Mouse (Mus musculus) right cerebral cortex, adult 18-20 months (tissue): ENCODE data around the gene Ehbp1.

ENCODE experiments used
- DNase-seq: peaks from one replicate; pipeline ENCODE4 v3.0.0; 2022; ENCODE audit warnings: mixed read lengths

The Ehbp1 gene

DNA sequence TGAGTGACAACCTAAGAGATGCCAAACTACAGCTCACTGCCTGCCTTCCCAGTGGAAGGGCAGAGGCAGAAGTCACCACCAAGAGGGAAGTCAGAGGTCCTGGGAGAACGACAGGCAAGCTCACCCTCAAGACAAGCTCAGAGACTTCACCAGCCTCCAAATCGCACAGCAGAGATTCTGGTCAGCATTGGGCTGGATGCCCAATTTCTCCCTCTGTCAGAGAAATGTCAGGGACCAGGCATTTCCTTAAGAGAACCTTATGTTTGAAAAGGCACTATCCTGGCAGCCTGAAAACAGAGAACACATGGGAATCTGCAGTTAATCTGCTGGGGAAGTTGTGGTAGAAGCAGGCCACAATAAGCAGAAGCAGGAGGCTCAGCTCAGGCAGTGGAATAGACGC lies 151.5 kb downstream of the Ehbp1 start:
- DNase-seq = no peak

DNA sequence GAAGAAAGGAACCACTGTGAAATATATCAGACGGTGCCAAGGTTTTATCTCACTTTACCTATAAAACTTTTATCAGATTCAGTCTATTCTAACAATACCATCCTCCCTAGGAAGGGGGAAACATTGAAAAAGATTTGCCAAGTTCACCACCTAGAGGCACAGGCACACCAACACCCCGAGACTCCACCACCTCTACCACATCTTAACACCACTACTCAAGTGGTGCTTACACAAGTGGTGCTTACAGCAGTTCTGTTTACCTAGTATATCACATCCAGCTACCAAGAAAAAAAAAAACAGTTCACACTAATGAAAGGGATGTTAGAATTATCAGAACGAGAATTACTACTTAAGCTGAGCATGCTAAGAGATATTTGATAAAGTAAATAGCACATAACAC lies 152.1 kb downstream of the Ehbp1 start:
- DNase-seq = no peak

DNA sequence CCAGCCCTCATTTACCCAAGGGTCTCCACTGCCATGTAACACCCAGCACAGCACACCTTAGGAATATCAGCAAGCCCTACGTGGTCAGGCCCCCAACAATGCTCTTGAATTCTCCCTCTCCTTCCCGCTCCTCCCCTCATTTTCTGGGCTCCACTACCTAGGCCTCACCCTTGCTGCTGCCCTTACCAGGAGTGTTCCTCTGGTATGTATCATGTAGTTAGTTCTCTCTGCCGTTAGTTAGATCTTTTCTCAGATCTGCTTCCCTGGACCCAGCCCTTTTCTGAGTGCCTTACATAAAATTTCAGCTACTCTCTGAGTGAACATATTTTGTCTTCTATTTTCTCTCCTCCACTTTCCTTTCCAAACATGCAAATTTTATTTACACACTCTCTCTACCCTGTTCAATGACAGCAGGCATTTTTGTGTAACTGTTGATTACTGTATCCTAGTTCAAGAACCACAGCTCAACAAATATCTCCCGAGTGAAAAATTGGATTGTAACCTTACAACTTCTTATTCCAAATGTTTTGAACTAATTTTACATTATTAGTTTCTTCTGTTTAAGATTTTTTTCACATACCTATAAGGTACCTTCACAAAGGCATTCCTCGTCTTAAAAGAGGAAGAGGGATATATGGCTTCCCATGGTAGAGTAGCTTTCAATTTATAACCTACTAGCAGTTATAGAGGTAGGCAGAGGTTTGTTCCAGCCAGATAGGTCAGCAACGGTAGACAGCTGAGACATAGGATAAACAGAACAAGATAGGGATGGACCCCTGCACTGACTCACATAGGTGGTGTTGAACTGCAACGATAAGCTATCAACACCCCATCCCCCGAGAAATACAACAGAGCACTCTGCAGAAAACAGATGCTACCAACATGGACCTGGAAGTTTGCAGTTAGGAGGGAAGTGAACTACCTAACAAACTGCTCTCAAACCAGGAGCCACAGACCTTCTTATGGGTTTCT lies 160.3 kb downstream of the Ehbp1 start:
- no peak for DNase-seq

DNA sequence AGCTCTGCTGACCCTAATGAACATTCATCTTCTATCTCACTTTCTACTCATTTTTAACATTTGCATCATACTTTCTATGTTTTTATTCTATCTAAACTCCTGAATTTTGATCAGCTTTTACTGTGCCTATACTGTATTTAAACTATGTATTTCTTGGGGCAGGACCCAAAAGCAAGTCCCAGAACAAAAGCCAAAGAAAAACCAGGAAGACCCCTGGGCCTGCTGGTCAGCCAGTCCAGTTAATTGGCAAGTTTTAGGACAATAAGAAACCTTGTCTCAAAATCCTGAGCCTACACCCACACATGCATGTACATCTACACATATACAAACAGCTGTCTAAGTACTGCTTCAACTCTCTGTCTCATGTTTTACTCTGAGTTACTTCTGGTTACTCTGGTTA lies 161.9 kb downstream of the Ehbp1 start:
- no peak for DNase-seq

DNA sequence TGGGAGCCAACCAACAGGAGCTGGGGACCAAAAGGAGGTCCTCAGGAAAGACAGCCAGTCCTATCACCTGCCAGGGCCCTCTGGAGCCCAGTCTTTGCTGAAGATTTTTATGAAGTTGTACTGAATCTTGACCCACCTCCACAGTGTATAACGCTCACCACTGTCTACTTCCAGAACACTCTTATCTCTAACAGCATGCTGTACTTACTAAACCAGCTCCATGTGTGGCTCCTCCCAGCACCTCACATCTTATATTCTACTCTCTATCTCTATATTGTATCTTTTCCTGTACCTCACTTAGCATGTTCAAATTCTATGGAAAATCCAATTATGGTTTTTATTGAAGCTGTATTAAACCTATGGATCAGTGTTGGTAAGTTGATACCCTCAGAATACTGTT lies 163.5 kb downstream of the Ehbp1 start:
- no peak for DNase-seq

DNA sequence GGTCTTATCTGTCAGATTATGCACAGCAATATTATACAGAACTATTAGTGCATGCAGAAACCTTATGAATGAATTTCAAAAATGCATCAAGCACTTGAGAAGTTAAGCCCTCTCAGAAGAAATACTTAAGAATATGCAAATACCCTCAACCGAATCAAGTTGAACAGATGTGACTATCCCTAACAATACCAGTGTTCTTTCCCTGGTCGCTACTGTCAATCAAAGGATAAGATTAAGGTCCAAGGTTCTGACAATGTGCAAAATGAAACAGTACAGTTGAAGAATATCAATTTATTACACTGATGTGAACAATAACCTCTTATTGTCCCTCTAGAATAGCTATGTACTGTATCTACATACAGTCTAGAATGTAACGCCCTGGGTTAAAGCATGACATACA lies 167.8 kb downstream of the Ehbp1 start:
- no peak for DNase-seq

DNA sequence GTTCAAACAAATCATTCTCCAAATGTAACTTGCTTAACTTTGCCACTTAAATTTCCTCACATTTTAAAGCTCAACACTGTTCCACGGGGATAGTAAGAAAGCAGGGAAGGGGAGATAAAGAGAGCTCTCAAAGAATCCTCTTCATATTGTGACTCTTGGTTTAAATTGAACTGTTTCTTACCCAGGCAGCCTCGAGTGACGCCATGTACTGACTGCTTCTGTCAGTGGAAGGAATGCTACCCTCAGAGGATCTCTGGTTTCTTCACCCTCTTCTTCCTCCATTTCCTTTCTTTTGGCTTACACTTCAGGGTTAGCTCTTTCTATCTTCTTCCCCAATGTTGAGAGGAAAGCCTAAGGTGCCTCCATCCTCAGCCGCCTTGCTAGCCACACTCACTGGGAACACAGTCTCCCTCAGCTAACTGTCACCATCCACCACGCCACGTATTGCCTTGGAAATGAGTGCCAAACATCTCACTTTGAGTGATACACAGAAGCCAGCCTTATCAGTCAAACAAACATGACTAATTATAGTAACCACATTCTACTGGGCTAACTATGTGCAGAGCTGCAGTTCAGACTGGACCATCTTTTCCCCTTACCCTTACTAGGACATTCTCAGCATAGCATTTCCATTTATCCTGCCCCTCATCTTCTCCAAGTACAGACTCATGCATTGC lies 171.0 kb downstream of the Ehbp1 start:
- no peak for DNase-seq

DNA sequence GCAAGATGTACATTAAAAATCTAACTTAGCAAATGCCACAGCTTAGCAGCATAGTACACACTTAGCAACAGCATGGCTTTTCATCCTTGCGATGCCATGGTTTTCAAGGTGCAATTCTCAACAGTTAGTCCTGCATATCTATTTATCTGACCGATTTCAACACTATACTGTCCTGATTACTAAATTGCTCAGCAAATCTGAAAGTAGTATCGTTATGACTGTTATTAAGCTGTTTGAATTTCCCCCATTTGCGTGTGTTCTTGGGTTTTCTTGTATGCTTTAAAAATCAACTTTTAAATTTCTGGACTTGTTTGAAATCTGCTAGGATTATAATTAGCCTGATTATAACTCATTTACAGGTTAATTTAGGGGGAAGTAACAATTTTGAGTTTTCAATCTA lies 184.2 kb downstream of the Ehbp1 start:
- no peak for DNase-seq

DNA sequence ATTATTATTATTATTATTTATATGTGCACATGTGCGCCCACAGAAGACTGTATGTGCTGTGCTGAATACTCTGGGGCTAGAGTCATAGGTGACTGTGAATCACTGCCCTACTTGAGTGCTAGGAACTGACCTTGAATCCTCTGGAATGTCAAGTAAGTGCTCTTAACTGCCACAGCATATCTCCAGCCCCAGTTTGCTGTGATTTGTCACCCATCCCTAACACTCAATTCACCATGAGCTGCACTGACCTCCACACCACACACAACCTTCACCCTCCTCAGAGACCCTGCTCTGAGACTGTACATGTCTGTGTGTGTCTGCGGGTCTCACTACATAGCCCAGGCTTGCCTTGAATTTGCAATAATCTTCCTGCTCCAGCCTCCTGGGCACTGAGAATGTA lies 185.9 kb downstream of the Ehbp1 start:
- no peak for DNase-seq

DNA sequence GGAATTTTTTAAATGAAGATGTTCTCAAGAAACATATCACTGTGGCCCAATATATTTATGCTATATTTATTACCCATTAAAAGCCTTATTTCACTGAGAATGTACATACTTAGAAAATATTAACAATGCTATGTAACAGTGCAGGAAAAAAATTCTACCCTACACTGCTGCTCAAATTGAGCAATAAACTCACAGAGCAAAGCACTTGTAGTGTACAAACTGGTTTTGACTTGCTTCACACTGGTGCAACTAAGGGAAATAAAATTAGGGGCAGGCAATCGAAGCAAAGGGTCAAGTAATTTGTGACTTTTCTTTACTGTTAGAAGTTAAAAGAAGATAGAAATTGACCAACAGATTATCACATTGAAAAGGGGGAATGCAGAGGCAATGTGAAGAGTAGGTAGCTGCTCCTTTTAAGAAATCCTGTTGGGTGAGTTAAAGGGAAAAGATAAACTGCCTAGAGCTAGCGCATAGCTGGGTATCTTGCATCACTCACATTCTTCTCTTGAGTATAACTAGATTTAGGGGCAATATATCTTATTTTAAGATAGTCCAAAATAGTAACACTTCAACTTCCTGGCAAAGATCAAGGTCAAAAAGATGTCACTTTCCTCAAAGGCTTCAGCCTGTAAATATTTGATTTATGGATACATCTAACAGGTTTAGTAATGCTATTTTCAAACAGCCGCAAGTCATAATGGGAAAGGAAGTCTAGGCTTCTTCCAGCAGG lies 186.6 kb downstream of the Ehbp1 start:
- DNase-seq = no peak

DNA sequence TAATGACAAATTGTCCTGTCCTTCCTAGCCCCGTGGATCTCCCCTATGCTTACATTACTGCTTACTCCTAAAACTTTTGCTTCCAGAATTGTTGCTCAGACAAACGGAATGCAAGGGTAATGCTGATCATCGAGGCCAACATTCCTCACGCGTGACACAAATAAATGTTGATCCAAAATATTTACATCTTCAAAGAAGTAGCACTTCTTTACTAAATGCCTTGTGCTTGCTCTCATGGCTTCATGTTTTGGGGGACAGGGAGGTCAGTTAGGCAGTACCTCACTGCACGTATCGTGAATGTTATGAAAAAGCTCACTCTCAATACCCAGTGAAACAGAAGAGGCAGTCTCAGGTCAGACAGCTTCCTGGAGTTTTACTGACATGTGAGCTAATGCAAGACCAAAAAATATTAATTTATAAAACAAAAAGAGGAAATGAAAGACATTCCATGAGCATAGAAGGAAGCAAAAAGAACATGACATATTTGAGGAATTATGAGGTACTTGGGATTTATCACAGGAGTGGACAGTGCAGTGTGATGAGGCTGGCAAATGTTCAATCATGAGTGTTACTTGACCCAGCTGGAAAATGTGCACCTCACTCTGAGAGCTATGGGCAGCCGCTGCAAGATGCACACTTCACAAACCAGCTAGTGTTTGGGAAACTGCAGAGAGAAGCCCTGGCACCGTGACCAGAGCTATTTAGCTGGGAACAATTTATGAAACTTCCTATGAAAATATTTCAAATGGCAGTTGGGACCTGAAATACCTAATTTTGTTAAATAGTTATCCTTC lies 187.4 kb downstream of the Ehbp1 start:
- no peak for DNase-seq

DNA sequence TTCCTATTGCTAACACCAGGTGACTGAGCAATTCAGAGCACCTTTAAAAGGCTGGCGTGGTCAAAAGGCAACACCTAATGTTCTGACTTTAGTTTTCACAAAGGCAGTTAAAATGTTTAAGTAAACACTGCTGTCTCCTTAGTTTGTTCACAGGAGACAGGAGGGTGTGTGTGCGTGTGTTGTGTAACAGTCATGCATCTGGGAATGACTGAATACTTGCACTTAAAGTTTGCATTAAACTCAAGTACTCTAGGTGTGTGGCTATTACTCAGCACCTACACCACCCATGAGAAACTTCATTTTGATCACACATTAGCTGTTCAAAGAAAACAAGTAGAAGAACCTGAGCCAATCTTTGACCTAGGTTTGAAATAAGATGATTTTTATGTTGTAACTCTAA lies 201.4 kb downstream of the Ehbp1 start:
- no peak for DNase-seq

DNA sequence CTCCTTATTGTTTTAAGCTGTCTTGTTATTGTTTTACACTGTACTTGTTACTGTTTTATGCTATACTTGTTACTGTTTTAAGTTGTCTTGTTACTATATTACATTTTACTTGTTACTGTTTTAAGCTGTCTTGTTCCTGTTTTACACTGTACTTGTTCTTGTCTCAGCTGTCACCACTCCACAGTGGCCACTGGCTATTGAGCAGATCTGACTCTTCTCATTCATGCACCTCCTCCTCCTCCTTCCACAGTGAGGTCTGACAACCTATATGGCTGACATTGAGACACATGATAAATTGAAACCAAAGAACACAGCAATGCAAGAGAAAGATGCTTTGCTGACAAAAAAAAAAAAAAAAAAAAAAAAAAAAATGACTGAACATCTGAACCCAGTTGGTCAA lies 203.6 kb downstream of the Ehbp1 start:
- DNase-seq = no peak

DNA sequence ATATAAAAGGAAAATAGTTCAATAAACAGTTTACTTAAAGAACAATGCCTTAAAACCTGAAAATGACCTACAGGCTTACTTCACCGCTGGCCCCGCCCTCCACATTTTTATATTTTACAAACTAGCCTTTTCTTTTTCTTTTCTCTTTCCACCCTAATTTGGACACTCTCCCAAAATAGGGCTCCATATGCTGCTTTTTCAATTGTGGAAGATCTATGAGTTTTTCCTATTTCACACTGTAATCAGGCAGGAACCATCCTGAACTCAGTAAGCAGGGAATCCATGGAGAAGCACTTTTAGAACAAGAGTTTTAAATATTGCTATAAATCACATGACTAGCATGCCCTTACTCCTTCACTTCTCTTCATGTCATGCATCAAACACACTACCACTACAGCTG lies 216.9 kb downstream of the Ehbp1 start:
- peak; percentile 9 for DNase-seq

DNA sequence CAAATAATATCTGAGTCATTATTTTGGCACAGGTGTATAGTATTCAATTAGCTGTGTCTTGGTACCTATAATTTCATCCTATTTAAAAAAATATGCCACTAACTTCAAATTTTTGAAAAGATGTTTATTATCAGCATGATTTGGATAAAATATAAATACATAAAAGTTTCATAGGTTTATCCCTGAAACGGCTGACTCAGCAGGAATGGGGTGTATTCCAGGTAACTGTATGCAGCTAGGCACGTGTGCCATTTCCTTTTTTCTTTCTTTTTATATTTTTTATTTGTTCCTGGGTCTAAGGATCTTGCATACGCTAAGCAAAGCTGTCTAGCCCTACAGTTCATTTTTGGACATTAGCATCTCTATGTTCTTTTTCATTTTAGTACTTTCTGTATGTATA lies 223.2 kb downstream of the Ehbp1 start:
- DNase-seq = no peak

DNA sequence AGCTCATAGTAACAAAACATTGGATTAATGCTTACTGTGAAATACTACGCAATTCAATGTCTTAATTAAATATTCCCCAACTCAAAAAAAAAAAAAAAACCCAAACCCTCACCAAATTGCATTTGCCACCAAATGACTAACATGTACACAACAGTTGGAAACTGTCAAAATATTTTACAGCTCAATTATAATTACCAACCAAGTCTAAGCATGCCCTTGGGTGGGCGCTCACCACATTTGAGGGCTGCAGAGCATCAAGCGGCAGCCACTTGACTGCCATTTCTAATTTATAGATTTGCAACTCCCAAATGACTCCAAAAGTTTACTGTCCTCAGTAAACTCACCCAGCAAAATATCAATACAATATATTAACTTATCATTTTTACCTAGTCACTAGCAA lies 229.9 kb downstream of the Ehbp1 start:
- DNase-seq = no peak

DNA sequence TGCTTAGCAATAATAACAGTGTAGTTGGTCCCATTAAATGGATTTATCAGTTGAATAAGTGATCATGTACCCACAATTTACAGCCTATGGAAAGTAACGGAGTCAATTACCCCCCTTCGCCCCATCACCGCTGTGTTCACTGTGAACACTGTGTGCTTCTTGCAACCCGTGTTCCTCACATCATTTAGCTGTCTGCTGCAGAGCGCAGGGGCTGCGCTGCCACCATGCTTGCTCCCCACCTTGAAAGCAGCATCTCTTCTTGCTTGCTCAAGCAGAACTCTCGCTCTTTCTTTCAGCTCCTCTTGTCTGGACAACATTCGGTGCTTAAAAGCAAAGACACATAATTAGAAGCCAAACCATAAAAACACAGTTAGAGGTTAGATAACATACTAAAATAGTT lies 252.7 kb downstream of the Ehbp1 start:
- no peak for DNase-seq

DNA sequence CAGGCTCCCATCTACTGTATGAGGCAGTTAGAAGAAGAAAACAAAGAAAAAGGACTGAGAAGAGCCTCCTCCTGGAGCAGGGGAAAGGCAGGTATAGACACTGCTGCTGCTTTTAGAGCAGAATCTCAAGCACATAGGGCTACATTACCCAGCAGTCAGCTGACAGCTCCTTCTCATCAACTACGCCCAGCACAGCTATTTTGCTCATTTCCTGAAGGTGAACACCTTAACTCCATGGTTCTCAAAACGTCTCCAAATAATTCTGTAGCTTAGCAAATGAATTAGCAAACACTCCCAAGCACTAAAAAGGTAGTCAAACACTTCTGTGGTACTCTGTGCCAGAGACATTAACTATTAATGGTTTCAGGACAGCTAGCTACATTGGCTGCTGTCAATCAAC lies 278.7 kb downstream of the Ehbp1 start:
- DNase-seq = no peak

DNA sequence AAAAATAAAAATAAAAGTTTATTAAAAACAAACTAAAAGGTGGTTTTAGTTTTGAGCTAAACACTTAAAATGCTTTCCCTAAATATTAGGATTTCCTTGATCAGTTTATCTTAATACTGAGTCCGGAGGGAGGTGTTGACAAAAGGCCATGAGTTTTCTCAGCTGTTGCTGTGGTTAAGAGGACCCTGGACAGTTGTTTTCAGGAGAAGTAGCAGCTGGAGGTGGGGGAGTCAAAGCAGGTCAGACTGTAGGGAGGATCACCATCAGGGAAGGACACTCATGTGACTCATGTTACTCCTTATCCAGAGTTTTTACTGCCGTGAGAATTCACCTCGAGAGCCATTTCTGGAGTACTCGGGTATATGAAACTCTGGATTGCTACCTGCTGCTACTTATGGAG lies 280.4 kb downstream of the Ehbp1 start:
- no peak for DNase-seq

DNA sequence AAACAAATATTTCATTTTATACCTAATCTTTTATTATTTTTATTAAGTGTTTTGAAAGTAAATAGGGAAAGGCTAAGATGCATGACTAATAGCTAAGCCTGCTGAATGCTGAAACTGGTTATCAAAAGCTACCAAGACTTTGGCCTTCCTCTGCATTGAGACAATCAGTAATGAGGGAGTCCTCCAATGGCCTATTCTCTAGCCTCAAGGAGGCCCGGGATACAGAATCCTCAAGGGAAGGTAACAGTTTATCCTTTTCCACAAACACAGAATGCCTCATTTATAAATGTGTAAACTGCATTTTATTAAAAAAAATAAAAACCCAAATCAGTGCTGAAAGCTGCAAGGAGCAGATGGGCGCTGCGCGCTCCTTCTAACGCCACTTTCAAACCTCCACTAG lies 284.6 kb downstream of the Ehbp1 start:
- DNase-seq = no peak

DNA sequence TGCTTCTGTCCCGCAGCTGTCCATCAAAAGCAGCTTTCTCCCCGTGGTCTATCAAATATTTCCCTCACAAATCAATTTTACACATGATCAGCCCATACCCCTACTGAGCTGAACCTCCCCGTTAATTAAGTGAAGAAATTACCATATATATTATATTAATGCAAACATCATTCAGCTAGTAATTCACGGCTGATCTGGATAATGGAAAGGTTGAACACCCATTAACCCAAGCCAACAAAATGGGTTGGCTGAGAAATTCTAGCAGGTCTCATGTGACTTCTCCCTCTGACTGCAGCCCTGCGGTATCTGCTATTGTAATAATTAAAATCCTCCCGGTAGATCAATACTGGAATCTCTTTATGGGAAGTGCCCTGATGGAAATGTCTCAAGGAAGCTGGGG lies 286.2 kb downstream of the Ehbp1 start:
- DNase-seq = no peak

DNA sequence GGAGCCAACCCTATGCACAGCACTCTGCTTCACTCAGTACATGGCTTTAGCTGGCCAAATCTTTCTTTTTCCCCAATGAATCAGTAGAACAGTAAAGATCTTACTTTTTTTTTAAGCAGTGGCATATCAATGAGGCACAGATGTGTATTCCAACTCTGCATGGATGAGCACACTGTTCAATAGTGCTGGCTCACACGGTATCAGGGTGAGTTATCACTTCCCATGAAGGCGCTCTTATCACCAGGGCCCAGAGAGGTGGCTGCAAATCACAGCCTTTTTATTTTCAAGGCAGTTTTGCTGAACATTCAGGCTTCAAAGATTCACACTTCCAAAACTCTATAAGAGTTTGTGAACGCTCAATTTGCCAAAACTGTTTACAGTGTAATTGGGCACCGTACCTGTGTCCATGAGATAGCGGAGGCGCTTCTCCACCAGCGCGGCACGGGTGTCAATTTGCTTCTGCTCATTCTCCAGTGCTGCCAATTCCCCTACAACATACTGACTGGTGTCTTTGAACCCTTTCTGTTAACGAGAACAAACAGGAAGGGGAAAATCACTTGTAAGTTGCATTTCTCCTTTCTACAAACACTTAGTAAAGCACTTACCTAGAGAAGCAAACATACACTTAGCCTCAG lies 288.9 kb downstream of the Ehbp1 start:
- DNase-seq = no peak
